Mouse (Mus musculus) erythroblast, embryonic 14.5 days (primary cell): ENCODE measurements around the gene Sall2. TPM values are rescaled to one million over a fixed set of nuclear protein-coding genes. Genes with fewer than 3 reads are reported as not detected.
A peak's percentile ranks its signal among the peaks of the same experiment; 100 is the strongest.
"Not testable (repeated sequence)": the region's sequence is repeated elsewhere in the genome, so short reads cannot be mapped to it uniquely, and the experiment has no call there.

Experiments used
- H3K27me3 ChIP-seq: 2 replicates; pipeline ENCODE4 v1.6.1; 2012; ENCODE audit warnings: inconsistent platforms; ENCODE audit not compliant: control insufficient read depth
- H3K36me3 ChIP-seq: 2 replicates; pipeline ENCODE4 v1.6.1; 2012; ENCODE audit warnings: mild to moderate bottlenecking, inconsistent platforms; ENCODE audit not compliant: control insufficient read depth
- H3K4me1 ChIP-seq: 2 replicates; pipeline ENCODE4 v1.6.1; 2012; ENCODE audit warnings: inconsistent platforms; ENCODE audit not compliant: control insufficient read depth
- H3K4me3 ChIP-seq: replicated peaks from 2 replicates; pipeline ENCODE3; 2012; ENCODE audit warnings: moderate library complexity, mild to moderate bottlenecking, inconsistent platforms
- H3K9me3 ChIP-seq: 2 replicates; pipeline ENCODE4 v1.6.1; 2012; ENCODE audit warnings: low read length, inconsistent platforms, mixed read lengths; ENCODE audit not compliant: control insufficient read depth
- GATA1 ChIP-seq: IDR thresholded peaks from 2 replicates; pipeline ENCODE4 v1.6.1; 2012; ENCODE audit warnings: low read length, inconsistent platforms, mixed read lengths
- TAL1 ChIP-seq: IDR thresholded peaks from 3 replicates; pipeline ENCODE4 v1.6.1; 2012; ENCODE audit warnings: low read length, inconsistent platforms, mixed read lengths
- polyA plus RNA-seq: library from polyadenylated mRNA; stranded (reverse); fragments of >175 nt; gene quantifications from 2 replicates; pipeline ENCODE4 v1.2.3, GENCODE M21; 2012

The Sall2 gene
- polyA plus RNA-seq, 1 experiment: 0.01 TPM

- H3K4me1 ChIP-seq: peaks cover 29% of the 10 kb centered on the region
- TF ChIP-seq TAL1: no peak
- TF ChIP-seq GATA1: no peak
- no peaks in the 10 kb centered on the region for H3K9me3 ChIP-seq
- H3K27me3 ChIP-seq: no peaks in the 10 kb centered on the region
- H3K36me3 ChIP-seq: peaks cover 8% of the 10 kb centered on the region
- H3K4me3 ChIP-seq: peak within 1 kb of the TSS; percentile 89
Measured at GRCm38 (mm10) chr14:52304644-52305271, 23.8 kb downstream of the Sall2 start, which contains the start of gene Mettl3. Gene Mettl3 (minus strand): TSS chr14:52305128.

- not testable (repeated sequence) for H3K4me3 ChIP-seq, H3K9me3 ChIP-seq, H3K27me3 ChIP-seq
- peaks cover 29% of the 10 kb centered on the region for H3K4me1 ChIP-seq
- H3K36me3 ChIP-seq: peaks cover 20% of the 10 kb centered on the region
Measured at GRCm38 (mm10) chr14:52303517-52303916, 25.0 kb downstream of the Sall2 start.

DNA sequence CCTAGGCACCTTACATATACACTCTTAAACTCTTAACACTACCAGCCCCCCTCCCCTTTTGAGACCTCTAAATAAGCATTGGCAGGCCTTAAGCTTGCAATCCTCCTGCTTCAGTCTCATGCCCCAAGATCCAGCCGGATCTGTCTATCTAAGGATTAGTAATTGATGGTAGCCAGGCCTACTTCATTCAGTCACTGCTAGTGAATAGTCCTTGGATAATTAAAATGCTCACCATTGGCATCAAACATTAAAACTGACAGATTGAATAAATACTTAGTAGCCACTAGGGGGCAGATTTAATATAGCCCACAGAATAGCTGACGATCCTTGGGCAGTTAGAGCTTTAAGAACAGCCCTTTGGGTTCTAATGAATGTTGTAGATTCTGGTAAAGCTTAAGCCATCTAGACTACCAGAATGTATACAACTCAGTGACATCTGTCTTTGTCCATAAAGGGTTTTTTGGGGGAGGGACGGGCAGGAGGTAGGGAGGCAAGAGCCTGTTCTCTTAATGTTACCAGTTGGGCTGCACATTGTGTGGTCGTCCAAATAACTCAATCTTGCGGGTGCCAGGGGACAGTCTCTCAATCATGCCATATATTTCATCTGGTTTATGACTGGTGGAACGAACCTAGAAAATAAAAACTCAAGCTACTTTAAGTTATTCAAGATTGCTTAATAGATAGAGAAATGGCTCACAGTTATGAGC, 32.9 kb downstream of the Sall2 start:
- Histone ChIP-seq H3K27me3 (no peaks in the 10 kb centered on the region), H3K36me3 (peaks cover 97% of the 10 kb centered on the region), H3K4me1 (no peaks in the 10 kb centered on the region), H3K9me3 (no peaks in the 10 kb centered on the region), H3K4me3 (no peak overlapping the region)
- no peak for TF ChIP-seq GATA1
- no peak for TF ChIP-seq TAL1

DNA sequence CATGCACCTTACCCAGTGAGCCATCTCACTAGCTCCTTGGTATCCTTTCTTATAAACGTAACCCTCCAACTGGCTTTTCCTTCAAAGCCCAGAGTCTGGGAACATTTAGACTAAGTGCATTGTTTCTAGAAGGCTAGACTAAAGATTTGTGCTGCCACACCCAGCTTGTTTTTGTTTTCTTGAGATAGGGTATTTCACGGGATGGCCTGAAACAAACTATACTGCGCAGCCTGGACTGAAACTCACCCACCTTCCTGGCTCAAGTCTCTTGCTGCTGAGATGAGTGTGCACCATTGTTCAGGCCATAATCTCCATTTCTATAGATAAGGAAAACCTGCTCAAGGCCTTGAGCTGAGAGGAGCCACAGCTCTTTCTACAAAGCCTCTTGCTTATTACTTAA, 44.4 kb downstream of the Sall2 start:
- Histone ChIP-seq H3K36me3 (peaks cover 52% of the 10 kb centered on the region), H3K4me3 (no peak overlapping the region), H3K9me3 (no peaks in the 10 kb centered on the region), H3K27me3 (no peaks in the 10 kb centered on the region), H3K4me1 (peaks cover 21% of the 10 kb centered on the region)
- TF ChIP-seq GATA1 (no peak), TAL1 (no peak)

GRCm38 (mm10) chr14:52283629-52284028, 44.9 kb downstream of the Sall2 start:
- Histone ChIP-seq H3K9me3 (no peaks in the 10 kb centered on the region), H3K36me3 (peaks cover 48% of the 10 kb centered on the region), H3K4me3 (no peak overlapping the region), H3K4me1 (peaks cover 23% of the 10 kb centered on the region), H3K27me3 (no peaks in the 10 kb centered on the region)
- no peak for TF ChIP-seq GATA1
- TF ChIP-seq TAL1: no peak

- Histone ChIP-seq H3K36me3 (peaks cover 13% of the 10 kb centered on the region), H3K27me3 (no peaks in the 10 kb centered on the region), H3K9me3 (no peaks in the 10 kb centered on the region), H3K4me3 (peak overlapping the region; percentile 77), H3K4me1 (peaks cover 28% of the 10 kb centered on the region)
- TF ChIP-seq TAL1 (no peak), GATA1 (no peak)
Measured at GRCm38 (mm10) chr14:52279747-52280120, 48.8 kb downstream of the Sall2 start.

- peaks cover 26% of the 10 kb centered on the region for H3K4me1 ChIP-seq
- H3K9me3 ChIP-seq: no peaks in the 10 kb centered on the region
- H3K36me3 ChIP-seq: peaks cover 10% of the 10 kb centered on the region
- H3K27me3 ChIP-seq: no peaks in the 10 kb centered on the region
- no peak for TF ChIP-seq TAL1
- TF ChIP-seq GATA1: no peak
- H3K4me3 ChIP-seq: peak within 1 kb of the TSS; percentile 77
Measured at GRCm38 (mm10) chr14:52278932-52279746, 49.4 kb downstream of the Sall2 start, which contains the start of the genes Tox4 and Rab2b. Gene Tox4 (plus strand): TSS chr14:52279146. Gene Rab2b (minus strand): TSS chr14:52279545.

DNA sequence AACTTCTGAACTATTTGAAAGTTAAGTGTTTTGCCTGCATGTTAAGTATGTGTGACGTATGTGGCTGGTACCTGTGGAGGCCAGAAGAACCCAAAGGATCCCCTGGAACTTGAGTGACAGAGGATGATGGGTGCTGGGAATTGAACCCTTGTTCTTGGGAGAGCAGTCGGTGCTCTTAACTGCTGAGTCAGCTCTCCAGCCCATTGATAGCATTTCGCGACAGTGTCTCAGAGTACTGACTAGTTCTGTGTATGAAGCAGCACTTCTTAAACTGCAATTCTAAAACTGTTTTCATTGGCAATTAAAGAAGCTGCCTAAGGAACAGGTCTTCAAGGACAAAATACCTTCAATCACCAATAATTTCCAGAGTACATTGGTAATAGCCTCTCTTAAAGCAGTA, 51.4 kb downstream of the Sall2 start:
- peaks cover 18% of the 10 kb centered on the region for H3K4me1 ChIP-seq
- H3K4me3 ChIP-seq: no peak overlapping the region
- no peak for TF ChIP-seq TAL1
- no peak for TF ChIP-seq GATA1
- no peaks in the 10 kb centered on the region for H3K9me3 ChIP-seq
- no peaks in the 10 kb centered on the region for H3K27me3 ChIP-seq
- H3K36me3 ChIP-seq: no peaks in the 10 kb centered on the region

DNA sequence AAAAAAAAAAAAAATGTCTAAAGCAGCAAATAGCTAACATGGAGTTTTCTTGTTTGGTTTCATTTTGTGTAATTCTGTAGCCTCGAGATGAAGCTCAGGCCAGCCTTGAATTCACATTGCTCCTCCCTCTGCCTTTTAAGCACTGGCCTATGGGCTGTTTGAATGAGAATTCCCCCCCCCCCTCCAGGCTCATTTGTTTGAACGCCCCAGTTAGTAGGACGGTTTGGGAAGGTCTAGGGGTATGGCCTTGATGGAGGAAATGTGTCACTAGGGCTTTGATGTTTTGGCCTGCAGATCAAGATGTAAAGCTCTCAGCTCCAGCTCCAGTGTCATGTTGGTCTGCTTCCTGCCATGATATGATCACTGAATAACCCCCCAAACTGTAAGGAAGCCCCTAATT, 55.8 kb downstream of the Sall2 start:
- no peak overlapping the region for H3K4me3 ChIP-seq
- 0 out of 2 replicates have a peak, but pooled peaks cover 2% of the 10 kb centered on the region for H3K4me1 ChIP-seq
- peaks cover 4% of the 10 kb centered on the region for H3K36me3 ChIP-seq
- TF ChIP-seq GATA1: no peak
- H3K27me3 ChIP-seq: no peaks in the 10 kb centered on the region
- H3K9me3 ChIP-seq: no peaks in the 10 kb centered on the region

Other genes starting within 250 kb of the Sall2 start
- 1.5 and 2.8 TPM in 2 replicates for gene Hnrnpc, start 224.7 kb downstream of the Sall2 start, polyA plus RNA-seq
- gene Rpgrip1, start 218.1 kb downstream of the Sall2 start, polyA plus RNA-seq: not detected in 2 replicates
- gene Supt16, start 131.3 kb downstream of the Sall2 start, polyA plus RNA-seq: 2.0 and 2.6 TPM in 2 replicates
- 0.87 and 1.3 TPM in 2 replicates for gene Chd8, start 71.0 kb downstream of the Sall2 start, polyA plus RNA-seq
- 1.4 and 2.0 TPM in 2 replicates for gene Tox4, start 49.6 kb downstream of the Sall2 start, polyA plus RNA-seq
- gene Rab2b, start 49.2 kb downstream of the Sall2 start, polyA plus RNA-seq: 0.04 TPM in 1 of 2 replicates, not detected in the other
- 0.41 and 1.2 TPM in 2 replicates for gene Mettl3, start 23.6 kb downstream of the Sall2 start, polyA plus RNA-seq
- not detected in 2 replicates for gene Olfr1513, start 27.6 kb upstream of the Sall2 start, polyA plus RNA-seq
- gene Olfr1512, start 50.4 kb upstream of the Sall2 start, polyA plus RNA-seq: not detected in 2 replicates
- gene Olfr1511, start 68.6 kb upstream of the Sall2 start, polyA plus RNA-seq: not detected in 2 replicates
- gene Olfr1510, start 85.6 kb upstream of the Sall2 start, polyA plus RNA-seq: not detected in 2 replicates
- gene Olfr1509, start 114.2 kb upstream of the Sall2 start, polyA plus RNA-seq: not detected in 2 replicates
- not detected in 2 replicates for gene Olfr1508, start 138.7 kb upstream of the Sall2 start, polyA plus RNA-seq
- gene Olfr1507, start 167.0 kb upstream of the Sall2 start, polyA plus RNA-seq: not detected in 2 replicates